Mouse (Mus musculus) hindbrain, embryonic 11.5 days (tissue): ENCODE data around the gene 2010111I01Rik. TPM values are rescaled to one million over a fixed set of nuclear protein-coding genes. Genes with fewer than 3 reads are reported as not detected.
"Not testable (repeated sequence)": the region's sequence is repeated elsewhere in the genome, so short reads cannot be mapped to it uniquely, and the experiment has no call there.

Experiments
- ATAC-seq: fragments of 200-750 bp; cut with Nextera tagmentation; 2 replicates; pipeline ENCODE4 v1.8.0; 2017; ENCODE audit warnings: mild to moderate bottlenecking, moderate TSS enrichment, moderate library complexity; ENCODE audit not compliant: low FRiP score
- DNase-seq: peaks from one replicate; pipeline ENCODE4 v3.0.0-alpha.2; 2015; ENCODE audit warnings: low spot score
- H3K27ac ChIP-seq: fragments of 300-500 bp; sonication (generic); 2 replicates; pipeline ENCODE4 v1.5.1; 2014; ENCODE audit warnings: mild to moderate bottlenecking, low read depth, low read length
- H3K27me3 ChIP-seq: fragments of 300-500 bp; sonication (generic); 2 replicates; pipeline ENCODE4 v1.6.1; 2014; ENCODE audit warnings: mild to moderate bottlenecking, low read length, moderate library complexity, mixed read lengths; ENCODE audit not compliant: control insufficient read depth, insufficient read depth
- H3K36me3 ChIP-seq: fragments of 300-500 bp; sonication (generic); 2 replicates; pipeline ENCODE4 v1.6.1; 2014; ENCODE audit warnings: mild to moderate bottlenecking, low read length, moderate library complexity, mixed read lengths; ENCODE audit not compliant: control insufficient read depth, insufficient read depth
- H3K4me1 ChIP-seq: fragments of 300-500 bp; sonication (generic); replicated peaks from 2 replicates; pipeline ENCODE4 v1.6.1; 2014; ENCODE audit warnings: low read length, mixed read lengths; ENCODE audit not compliant: control insufficient read depth, insufficient read depth
- H3K4me2 ChIP-seq: fragments of 300-500 bp; sonication (generic); replicated peaks from 2 replicates; pipeline ENCODE4 v1.6.1; 2014; ENCODE audit warnings: mild to moderate bottlenecking, low read depth, low read length
- H3K4me3 ChIP-seq: fragments of 300-500 bp; sonication (generic); 2 replicates; pipeline ENCODE4 v1.5.1; 2014; ENCODE audit warnings: low read depth, low read length
- H3K9ac ChIP-seq: fragments of 300-500 bp; sonication (generic); 2 replicates; pipeline ENCODE4 v1.6.1; 2014; ENCODE audit warnings: low read depth, low read length
- H3K9me3 ChIP-seq: fragments of 300-500 bp; sonication (generic); 2 replicates; pipeline ENCODE4 v1.6.1; 2016; ENCODE audit warnings: low read length; ENCODE audit not compliant: control insufficient read depth
- WGBS: fragments of 180-500 bp; shearing (Covaris S2); extraction: QIAGEN DNeasy Blood & Tissue Kit; methylation state at CpG from one replicate; pipeline ENCODE4 v1.1.7; 2014; 5-methylcytosine and 5-hydroxymethylcytosine counted together
- polyA plus RNA-seq: library from polyadenylated mRNA; unstranded; fragments of >200 nt; fragmentation: Nextera tagmentation; extraction: Ambion mirVana; gene quantifications from 2 replicates; pipeline ENCODE4 v1.2.1, GENCODE M21; 2014

The 2010111I01Rik gene
- polyA plus RNA-seq, 1 experiment from 2014 or later: 46.2 TPM

DNA sequence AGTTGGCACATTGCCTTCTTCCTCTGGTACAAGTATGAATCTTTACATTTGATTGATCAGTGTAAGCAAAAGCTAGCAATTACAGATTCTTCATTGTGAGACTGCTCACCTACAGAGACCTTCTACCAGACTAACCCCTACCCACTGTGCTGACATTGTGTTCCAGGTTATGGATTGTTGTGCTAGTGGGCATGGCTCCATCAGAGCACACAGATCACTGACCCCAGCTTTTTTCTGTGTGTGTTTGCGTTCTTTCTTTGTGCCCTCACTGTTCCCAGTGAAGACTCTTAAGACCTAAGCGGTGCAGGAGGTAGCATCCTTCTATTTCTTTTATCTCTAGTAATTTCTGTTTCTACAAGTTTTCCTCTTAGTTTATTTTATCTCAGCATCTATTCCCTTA, 32.1 kb downstream of the 2010111I01Rik start:
- H3K9ac ChIP-seq: no peak overlapping the region
- H3K4me1 ChIP-seq: no peaks in the 10 kb centered on the region
- no peak overlapping the region for H3K4me2 ChIP-seq
- DNase-seq (no peak), ATAC-seq (no peak)
- WGBS: 93% methylated on average over 2 of the region's 2 CpGs
- no peaks in the 10 kb centered on the region for H3K27me3 ChIP-seq
- H3K27ac ChIP-seq: no peak overlapping the region
- no peaks in the 10 kb centered on the region for H3K36me3 ChIP-seq
- no peaks in the 10 kb centered on the region for H3K9me3 ChIP-seq
- no peak overlapping the region for H3K4me3 ChIP-seq

DNA sequence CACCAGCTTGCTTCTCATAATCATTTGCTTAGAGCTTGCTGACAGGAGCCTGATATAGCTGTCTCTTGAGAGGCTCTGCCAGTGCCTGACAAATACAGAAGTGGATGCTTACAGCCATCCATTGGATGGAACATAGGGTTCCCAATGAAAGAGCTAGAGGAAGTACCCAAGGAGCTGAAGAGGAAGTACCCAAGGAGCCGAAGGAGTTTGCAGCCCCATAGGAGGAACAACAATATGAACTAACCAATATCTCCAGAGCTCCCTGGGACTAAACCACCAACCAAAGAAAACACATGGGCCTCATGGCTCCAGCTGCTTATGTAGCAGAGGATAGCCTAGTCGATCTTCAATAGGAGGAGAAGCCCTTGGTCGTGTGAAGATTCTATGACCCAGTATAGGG, 42.8 kb downstream of the 2010111I01Rik start:
- H3K27ac ChIP-seq, H3K4me2 ChIP-seq, H3K4me3 ChIP-seq, H3K4me1 ChIP-seq, H3K9me3 ChIP-seq, ATAC-seq, DNase-seq, H3K9ac ChIP-seq, H3K36me3 ChIP-seq, H3K27me3 ChIP-seq: not testable (repeated sequence)
- 91% methylated on average over 3 of the region's 3 CpGs for WGBS

DNA sequence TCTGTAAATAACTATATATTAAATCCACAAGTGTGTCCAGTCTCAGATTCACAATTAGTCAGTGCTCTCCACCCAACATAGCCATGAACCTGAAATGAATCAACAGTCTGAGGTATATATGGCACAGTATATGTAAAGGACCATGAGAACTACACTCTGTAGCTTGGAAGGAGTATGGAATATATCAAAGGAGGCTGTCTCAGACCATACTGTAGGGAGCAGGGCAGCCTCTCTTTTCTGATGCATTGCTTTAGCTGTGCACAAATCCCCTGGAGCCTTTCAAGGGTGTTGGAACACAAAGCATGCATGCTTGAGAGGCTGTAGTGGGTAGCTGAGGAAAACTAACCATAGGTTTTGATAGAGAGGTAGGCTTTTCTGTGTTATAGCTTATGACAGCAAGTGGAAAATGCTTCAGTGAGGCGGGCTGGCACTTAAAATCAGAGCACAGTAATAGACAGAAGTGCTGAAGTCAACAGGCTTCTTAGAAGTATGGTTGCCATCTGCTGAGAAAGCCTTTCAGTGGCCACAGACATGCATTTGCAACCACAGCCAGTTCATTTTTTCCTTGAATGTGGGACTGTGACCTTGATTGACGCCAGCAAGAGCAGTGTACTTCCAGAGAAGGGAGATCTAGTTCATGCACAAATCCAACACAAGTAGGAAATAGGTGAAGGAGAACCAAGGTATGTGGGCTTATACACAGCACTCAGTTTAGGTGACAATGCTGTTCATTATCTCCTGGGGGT, 45.8 kb downstream of the 2010111I01Rik start:
- ATAC-seq: no peak
- no peak for DNase-seq
- 89% methylated on average over 2 of the region's 2 CpGs for WGBS
- Histone ChIP-seq H3K9me3 (no peaks in the 10 kb centered on the region), H3K36me3 (no peaks in the 10 kb centered on the region), H3K9ac (no peak overlapping the region), H3K27ac (no peak overlapping the region), H3K27me3 (no peaks in the 10 kb centered on the region), H3K4me3 (no peak overlapping the region), H3K4me2 (no peak overlapping the region), H3K4me1 (no peaks in the 10 kb centered on the region)

DNA sequence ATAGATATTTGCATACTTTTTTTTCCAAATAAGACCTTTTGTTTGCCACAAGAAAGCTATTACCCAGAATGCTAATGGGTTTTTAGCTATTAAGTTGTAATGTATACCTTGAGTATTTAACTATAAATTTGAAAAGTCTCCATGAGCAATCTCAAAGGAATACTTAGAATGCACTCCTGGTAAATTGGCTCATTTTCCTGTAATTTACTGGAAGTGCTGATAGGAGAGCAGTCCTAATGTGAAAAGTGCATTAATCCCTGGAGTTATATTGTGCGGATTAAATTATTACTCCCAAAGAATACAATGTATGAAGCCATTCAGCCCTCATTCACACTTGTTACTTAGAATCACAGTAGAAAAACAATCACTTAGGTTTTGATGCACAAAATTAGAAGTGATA, 49.7 kb downstream of the 2010111I01Rik start:
- ATAC-seq: no peak
- WGBS: 95% methylated on average over 1 of the region's 1 CpGs

DNA sequence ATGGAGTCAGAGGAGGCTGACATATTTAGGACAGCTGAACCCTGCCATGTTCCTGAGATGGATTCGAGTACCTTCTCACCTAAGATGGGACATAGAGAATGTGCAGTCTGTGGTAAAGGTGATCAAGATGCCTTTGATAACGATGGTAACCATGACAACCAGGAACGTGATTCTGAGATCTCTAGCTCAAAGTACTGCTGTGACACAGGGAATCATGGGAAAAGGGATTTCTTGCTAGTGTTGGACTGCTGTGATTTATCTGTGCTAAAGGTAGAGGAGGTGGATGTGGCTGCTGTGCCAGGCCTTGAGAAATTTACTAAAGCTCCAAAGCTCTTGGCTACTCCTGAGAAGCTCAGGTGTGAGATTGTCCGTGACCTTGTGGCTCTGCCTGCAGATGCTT, 50.7 kb downstream of the 2010111I01Rik start:
- Histone ChIP-seq H3K9me3 (no peaks in the 10 kb centered on the region), H3K4me1 (no peaks in the 10 kb centered on the region), H3K36me3 (no peaks in the 10 kb centered on the region), H3K9ac (no peak overlapping the region), H3K27me3 (no peaks in the 10 kb centered on the region), H3K27ac (no peak overlapping the region), H3K4me2 (no peak overlapping the region), H3K4me3 (no peak overlapping the region)
- ATAC-seq (no peak), DNase-seq (no peak)
- WGBS: 88% methylated on average over 4 of the region's 4 CpGs

More for the DNA sequence above, 49.7 kb downstream of the 2010111I01Rik start:
- Histone ChIP-seq H3K36me3 (no peaks in the 10 kb centered on the region), H3K9me3 (no peaks in the 10 kb centered on the region), H3K27ac (no peak overlapping the region), H3K9ac (no peak overlapping the region), H3K4me1 (no peaks in the 10 kb centered on the region), H3K4me2 (no peak overlapping the region), H3K27me3 (no peaks in the 10 kb centered on the region), H3K4me3 (no peak overlapping the region)
- DNase-seq: no peak

DNA sequence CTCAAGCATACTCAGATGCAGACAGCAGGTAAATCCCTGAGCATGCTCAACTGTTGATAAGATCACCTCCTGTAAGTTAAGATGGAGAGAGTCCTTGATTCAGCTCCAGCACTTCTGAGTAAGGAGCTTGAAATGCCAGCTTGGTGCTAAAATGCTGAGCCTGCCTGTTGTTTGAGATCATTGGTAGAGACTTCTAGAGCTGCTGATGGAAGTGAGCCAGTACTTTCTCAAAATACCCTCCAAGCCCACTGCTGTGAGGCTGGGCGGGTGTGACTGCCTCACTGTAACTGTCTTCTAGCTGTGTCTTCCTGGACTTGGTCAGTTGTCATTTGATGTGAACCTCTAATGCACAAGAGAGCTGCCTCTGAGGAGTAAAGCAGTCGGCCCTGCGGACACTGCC, 51.4 kb downstream of the 2010111I01Rik start:
- no peak for ATAC-seq
- Histone ChIP-seq H3K27me3 (no peaks in the 10 kb centered on the region), H3K36me3 (no peaks in the 10 kb centered on the region), H3K27ac (no peak overlapping the region), H3K9me3 (no peaks in the 10 kb centered on the region), H3K4me2 (no peak overlapping the region), H3K4me1 (no peaks in the 10 kb centered on the region), H3K4me3 (no peak overlapping the region), H3K9ac (no peak overlapping the region)
- WGBS: 92% methylated on average over 3 of the region's 3 CpGs
- DNase-seq: no peak

DNA sequence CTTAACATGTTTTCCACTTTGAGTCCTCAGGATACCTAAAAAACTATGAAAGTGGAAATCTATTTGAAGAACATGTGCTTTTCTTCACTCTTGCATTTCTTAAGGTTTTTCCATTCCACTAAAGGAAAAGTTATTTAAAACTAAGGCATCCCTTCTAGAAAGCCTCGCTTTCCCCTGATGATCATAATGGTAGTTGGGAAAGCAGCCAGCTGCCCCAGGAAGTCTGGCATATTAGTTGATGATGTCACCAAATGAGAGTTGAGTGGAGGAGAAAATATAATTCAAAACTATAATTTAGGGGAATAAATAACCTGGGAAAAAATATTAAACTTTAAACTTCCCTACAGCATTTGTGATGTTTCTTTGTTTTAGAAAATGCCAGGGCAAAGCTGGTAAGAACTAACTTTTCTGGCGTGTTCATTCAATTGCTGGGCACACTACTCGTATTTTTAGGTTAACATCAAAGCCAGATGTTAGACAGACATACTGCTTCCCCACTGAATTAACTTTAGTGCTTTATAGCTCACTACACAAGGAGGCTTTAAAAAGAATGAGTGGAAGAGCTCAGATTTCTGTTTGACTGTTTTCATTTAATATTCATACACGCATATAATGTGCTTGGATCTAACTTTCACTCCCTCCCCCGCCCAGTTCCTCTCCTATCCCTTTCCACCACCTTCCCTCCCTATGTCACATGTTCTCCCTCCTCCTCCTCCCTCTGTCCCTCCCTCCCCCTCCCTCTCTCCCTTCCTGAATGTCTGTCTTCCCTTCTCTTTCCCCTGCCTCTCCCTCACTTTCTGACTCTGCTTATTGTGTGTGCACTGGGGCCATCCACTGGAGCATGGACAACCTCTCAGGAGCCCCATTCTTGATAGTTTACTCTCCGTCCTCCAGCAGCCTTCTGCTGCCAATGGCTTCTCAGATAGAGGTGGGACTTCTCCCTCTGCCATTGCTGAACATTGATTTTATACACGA, 58.8 kb downstream of the 2010111I01Rik start:
- Histone ChIP-seq H3K36me3 (no peaks in the 10 kb centered on the region), H3K27me3 (no peaks in the 10 kb centered on the region), H3K4me3 (no peak overlapping the region), H3K9ac (no peak overlapping the region), H3K9me3 (no peaks in the 10 kb centered on the region), H3K4me1 (no peaks in the 10 kb centered on the region), H3K4me2 (no peak overlapping the region), H3K27ac (no peak overlapping the region)
- no peak for DNase-seq
- no peak for ATAC-seq
- WGBS: 75% methylated on average over 7 of the region's 7 CpGs

DNA sequence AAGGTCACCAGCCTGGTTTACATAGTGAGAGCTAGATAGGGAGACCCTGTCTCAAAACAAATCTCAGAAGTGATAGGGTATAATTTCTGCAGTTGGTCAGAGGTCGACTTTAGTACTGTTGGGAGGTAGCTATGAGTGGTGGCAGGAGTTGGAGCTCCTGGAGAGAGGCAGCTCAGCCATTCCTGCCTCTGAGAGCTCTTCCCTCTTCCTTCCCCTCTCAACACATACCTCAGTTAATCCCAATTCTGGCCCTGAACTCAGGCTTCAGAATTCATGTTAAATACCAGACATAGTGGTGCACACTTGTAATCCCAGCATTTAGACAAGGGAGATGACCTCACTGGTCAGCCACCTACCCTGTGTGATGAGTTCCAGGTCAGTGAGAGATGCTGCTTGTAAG, 65.3 kb downstream of the 2010111I01Rik start:
- H3K9ac ChIP-seq: no peak overlapping the region
- H3K4me3 ChIP-seq: no peak overlapping the region
- no peaks in the 10 kb centered on the region for H3K36me3 ChIP-seq
- no peaks in the 10 kb centered on the region for H3K9me3 ChIP-seq
- ATAC-seq: no peak
- no peak for DNase-seq
- WGBS: 74% methylated on average over 1 of the region's 1 CpGs
- H3K27me3 ChIP-seq: no peaks in the 10 kb centered on the region
- H3K4me1 ChIP-seq: no peaks in the 10 kb centered on the region
- H3K27ac ChIP-seq: no peak overlapping the region
- H3K4me2 ChIP-seq: no peak overlapping the region
